Mouse (Mus musculus): ENCODE results near the gene Zfp346. TPM values are rescaled to one million over a fixed set of nuclear protein-coding genes. Genes with fewer than 3 reads are reported as not detected.

Gene Zfp346
- polyA plus RNA-seq, 1 experiment from 2014 or later: 17.9 TPM

Other genes starting within 250 kb of the Zfp346 start
- 2.5 and 2.6 TPM in 2 replicates for gene Unc5a, start 155.9 kb upstream of the Zfp346 start, polyA plus RNA-seq (2014; fragmentation: Nextera tagmentation; extraction: Ambion mirVana)
- gene Hk3, start 83.9 kb upstream of the Zfp346 start, polyA plus RNA-seq (2014; fragmentation: Nextera tagmentation; extraction: Ambion mirVana): 0.16 and 0.54 TPM in 2 replicates
- gene Uimc1, start 5.0 kb upstream of the Zfp346 start, polyA plus RNA-seq (2014; fragmentation: Nextera tagmentation; extraction: Ambion mirVana): 18.3 and 18.7 TPM in 2 replicates
- not detected in 2 replicates for gene Gm17617, start 28.2 kb downstream of the Zfp346 start, polyA plus RNA-seq (2014; fragmentation: Nextera tagmentation; extraction: Ambion mirVana)
- gene Fgfr4, start 47.3 kb downstream of the Zfp346 start, polyA plus RNA-seq (2014; fragmentation: Nextera tagmentation; extraction: Ambion mirVana): 0.56 and 0.64 TPM in 2 replicates
- 41.8 and 72.1 TPM in 2 replicates for gene Nsd1, start 104.5 kb downstream of the Zfp346 start, polyA plus RNA-seq (2014; fragmentation: Nextera tagmentation; extraction: Ambion mirVana)
- gene Prelid1, start 215.2 kb downstream of the Zfp346 start, polyA plus RNA-seq (2014; fragmentation: Nextera tagmentation; extraction: Ambion mirVana): 428 and 447 TPM in 2 replicates
- gene Rab24, start 216.6 kb downstream of the Zfp346 start, polyA plus RNA-seq (2014; fragmentation: Nextera tagmentation; extraction: Ambion mirVana): 56.3 and 64.3 TPM in 2 replicates
- 17.6 and 18.0 TPM in 2 replicates for gene Mxd3, start 224.5 kb downstream of the Zfp346 start, polyA plus RNA-seq (2014; fragmentation: Nextera tagmentation; extraction: Ambion mirVana)

All from heart, embryonic 11.5 days (tissue).